Mouse (Mus musculus) stomach, postnatal 0 days (tissue): ENCODE measurements at regions not wholly inside any gene's neighbourhood (a gene's known extent, or its start where the extent isn't known, plus 50 kb on each side); places are given as distances from the start of the nearest gene placed in this dataset.

ENCODE experiments used
- CTCF ChIP-seq: IDR thresholded peaks from 2 replicates; pipeline ENCODE4 v1.5.1; 2016; ENCODE audit warnings: antibody characterized with exemption, low read depth, mild to moderate bottlenecking, moderate library complexity
- EP300 ChIP-seq: optimal IDR thresholded peaks from 2 replicates; pipeline ENCODE3; 2016; ENCODE audit warnings: antibody characterized with exemption

- TF ChIP-seq CTCF = no peak
- no peak for TF ChIP-seq EP300
Observed at GRCm38 (mm10) chr14:74511521-74511920, 129.1 kb upstream of the Htr2a start.
